Mouse (Mus musculus): Measurements from ENCODE around the gene Rfx4.

DNA sequence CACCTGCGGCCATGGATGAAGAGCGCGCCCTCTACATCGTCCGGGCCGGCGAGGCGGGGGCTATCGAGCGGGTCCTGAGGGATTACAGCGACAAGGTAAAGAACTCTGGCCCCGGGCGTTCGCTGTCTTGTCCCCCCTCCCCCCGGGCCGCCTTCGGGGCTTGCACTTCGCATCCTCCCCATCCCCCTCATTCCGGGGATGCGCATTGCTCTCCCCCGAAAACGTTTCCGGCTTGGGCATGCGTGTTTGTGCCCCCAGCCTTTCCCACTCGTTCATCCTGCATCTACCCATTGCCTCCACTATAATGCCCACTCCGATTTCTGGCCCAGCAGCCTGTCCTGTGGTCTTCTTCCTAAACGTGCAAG, 161.9 kb downstream of the Rfx4 start:
- TF ChIP-seq CTCF (IDR thresholded peaks at IDR 0.05; ENCODE audit: low read depth, low read length) (no peak), EP300 (IDR thresholded peaks at IDR 0.05; ENCODE audit: insufficient read depth, low read depth, low read length) (no peak), POLR2A (IDR thresholded peaks at IDR 0.05; ENCODE audit: insufficient read depth, low read length) (no peak)
